Mouse (Mus musculus) 3134 (cell line): ENCODE measurements around the gene B230118H07Rik.

Source experiments
- DNase-seq: peaks from one replicate; pipeline ENCODE4 v3.0.0-alpha.2; 2011; ENCODE audit warnings: low spot score; ENCODE audit not compliant: insufficient read length; ENCODE audit errors: extremely low read depth

The B230118H07Rik gene

GRCm38 (mm10) chr2:101649114-101649671, at the start of gene B230118H07Rik, which contains the start of gene Rag1:
Gene B230118H07Rik, minus strand, starts transcription at chr2:101649532.
Gene Rag1, minus strand, starts transcription at chr2:101649501.
- DNase-seq, result no peak

GRCm38 (mm10) chr2:101695584-101695983, 46.3 kb upstream of the B230118H07Rik start:
- no peak for DNase-seq

- DNase-seq, result no peak
Observed at GRCm38 (mm10) chr2:101693577-101694215, 44.4 kb upstream of the B230118H07Rik start.

- no peak for DNase-seq
Observed at GRCm38 (mm10) chr2:101693043-101693442, 43.7 kb upstream of the B230118H07Rik start.

- no peak for DNase-seq
Observed at GRCm38 (mm10) chr2:101690252-101690827, 41.0 kb upstream of the B230118H07Rik start.

GRCm38 (mm10) chr2:101688011-101688410, 38.7 kb upstream of the B230118H07Rik start:
- no peak for DNase-seq

- no peak for DNase-seq
Observed at GRCm38 (mm10) chr2:101684421-101684820, 35.1 kb upstream of the B230118H07Rik start.

- no peak for DNase-seq
Observed at GRCm38 (mm10) chr2:101679164-101679784, 29.9 kb upstream of the B230118H07Rik start.

GRCm38 (mm10) chr2:101678236-101679021, 29.1 kb upstream of the B230118H07Rik start, which contains the start of gene Traf6:
Gene Traf6, plus strand, starts transcription at chr2:101678429.
- DNase-seq, result peak; percentile 90

- DNase-seq, result no peak
Observed at GRCm38 (mm10) chr2:101673547-101673946, 24.2 kb upstream of the B230118H07Rik start.

- DNase-seq, result no peak
Observed at GRCm38 (mm10) chr2:101668751-101669150, 19.4 kb upstream of the B230118H07Rik start.

- DNase-seq, result no peak
Observed at GRCm38 (mm10) chr2:101665703-101666092, 16.4 kb upstream of the B230118H07Rik start.

GRCm38 (mm10) chr2:101665058-101665702, 15.8 kb upstream of the B230118H07Rik start:
- DNase-seq, result peak; percentile 22

GRCm38 (mm10) chr2:101660536-101660935, 11.2 kb upstream of the B230118H07Rik start:
- DNase-seq, result no peak

GRCm38 (mm10) chr2:101652921-101653597, 3.7 kb upstream of the B230118H07Rik start:
- DNase-seq, result no peak

- DNase-seq, result no peak
Observed at GRCm38 (mm10) chr2:101652204-101652920, 3.0 kb upstream of the B230118H07Rik start.

- no peak for DNase-seq
Observed at GRCm38 (mm10) chr2:101650446-101650845, 1.1 kb upstream of the B230118H07Rik start.

GRCm38 (mm10) chr2:101648361-101648760, 971 bp downstream of the B230118H07Rik start:
- no peak for DNase-seq

GRCm38 (mm10) chr2:101645841-101646240, 3.5 kb downstream of the B230118H07Rik start:
- DNase-seq, result no peak
